Mouse (Mus musculus) CH12.LX (cell line): Measurements from ENCODE around the gene Aaed1. TPM values are rescaled to one million over a fixed set of nuclear protein-coding genes. Genes with fewer than 3 reads are reported as not detected.
A peak's percentile ranks its signal among the peaks of the same experiment; 100 is the strongest.

ENCODE experiments used
- DNase-seq: peaks from one replicate; pipeline ENCODE4 v3.0.0-alpha.2; 2013; ENCODE audit errors: extremely low read depth
- H3K27ac ChIP-seq: 2 replicates; pipeline ENCODE4 v1.5.1; 2012; ENCODE audit warnings: low read depth, mild to moderate bottlenecking, control low read depth, moderate library complexity; ENCODE audit not compliant: insufficient read depth
- H3K27me3 ChIP-seq: replicated peaks from 2 replicates; pipeline ENCODE3; 2012; ENCODE audit warnings: inconsistent platforms
- H3K36me3 ChIP-seq, 2 experiments: replicated peaks in 1 of 2; 2 replicates each; pipeline versions ENCODE3 to v1.6.1; 2012; ENCODE audit warnings: inconsistent platforms in 1 of 2, low read length in 1 of 2, mild to moderate bottlenecking in 1 of 2, mixed read lengths in 1 of 2, moderate library complexity in 1 of 2; ENCODE audit not compliant: control insufficient read depth in 1 of 2, insufficient read depth in 1 of 2
- H3K4me1 ChIP-seq, 2 experiments: 2 replicates each; pipeline ENCODE4 v1.6.1; 2012; ENCODE audit warnings: inconsistent platforms in 1 of 2, moderate library complexity in 1 of 2; ENCODE audit not compliant: insufficient read depth in 2 of 2, control insufficient read depth in 1 of 2
- H3K4me2 ChIP-seq: 2 replicates; pipeline ENCODE4 v1.6.1; 2012; ENCODE audit warnings: low read depth, mild to moderate bottlenecking, control low read depth; ENCODE audit not compliant: poor library complexity, insufficient read depth, severe bottlenecking
- H3K4me3 ChIP-seq, 3 experiments: fragments of 150-350 bp in 1 of 3; sonication (generic) in 1 of 3; replicated peaks in 1 of 3; 2 replicates each; pipeline versions ENCODE3 to v1.5.1; 2011 to 2012; ENCODE audit warnings: low read depth in 2 of 3, low read length in 2 of 3, mild to moderate bottlenecking in 2 of 3, moderate library complexity in 2 of 3, control low read depth in 1 of 3, improper control_type of control experiment in 1 of 3, inconsistent platforms in 1 of 3, mixed read lengths in 1 of 3; ENCODE audit not compliant: poor library complexity in 1 of 3
- H3K79me2 ChIP-seq: replicated peaks from 2 replicates; pipeline ENCODE4 v1.6.1; 2012; ENCODE audit warnings: mild to moderate bottlenecking, moderate library complexity; ENCODE audit not compliant: control insufficient read depth, poor library complexity, insufficient read depth, severe bottlenecking; ENCODE audit errors: extremely low read depth
- H3K9ac ChIP-seq: 2 replicates; pipeline ENCODE4 v1.6.1; 2012; ENCODE audit warnings: low read depth, mild to moderate bottlenecking, control low read depth, moderate library complexity; ENCODE audit not compliant: insufficient read depth
- H3K9me3 ChIP-seq: replicated peaks from 2 replicates; pipeline ENCODE3; 2012; ENCODE audit warnings: low read length, inconsistent platforms, mixed read lengths
- BHLHE40 ChIP-seq: IDR thresholded peaks from 2 replicates; pipeline ENCODE4 v1.6.1; 2011; ENCODE audit warnings: mild to moderate bottlenecking, low read depth, low read length, improper control_type of control experiment
- CHD2 ChIP-seq: IDR thresholded peaks from 2 replicates; pipeline ENCODE4 v1.6.1; 2011; ENCODE audit warnings: low read length, improper control_type of control experiment
- CTCF ChIP-seq, 2 experiments: IDR thresholded peaks in 1 of 2; conservative IDR thresholded peaks in 1 of 2; 2 replicates each; pipeline ENCODE4 v1.5.1; 2011 to 2012; ENCODE audit warnings: low read depth in 2 of 2, low read length in 2 of 2, improper control_type of control experiment in 1 of 2, inconsistent platforms in 1 of 2, mild to moderate bottlenecking in 1 of 2, moderate library complexity in 1 of 2
- ELF1 ChIP-seq: IDR thresholded peaks from 2 replicates; pipeline ENCODE4 v1.6.1; 2014; ENCODE audit warnings: low read depth, mild to moderate bottlenecking, inconsistent platforms, low read length, improper control_type of control experiment
- ETS1 ChIP-seq: conservative IDR thresholded peaks from 2 replicates; pipeline ENCODE4 v1.6.1; 2012; ENCODE audit warnings: low read depth, mild to moderate bottlenecking, inconsistent platforms, low read length, improper control_type of control experiment, moderate library complexity
- MYC ChIP-seq: IDR thresholded peaks from 2 replicates; pipeline ENCODE4 v1.6.1; 2011; ENCODE audit warnings: low read depth, mild to moderate bottlenecking, improper control_type of control experiment, low read length
- NELFE ChIP-seq: IDR thresholded peaks from 2 replicates; pipeline ENCODE4 v1.6.1; 2011; ENCODE audit warnings: low read depth, low read length, improper control_type of control experiment
- PAX5 ChIP-seq: IDR thresholded peaks from 2 replicates; pipeline ENCODE4 v1.6.1; 2012; ENCODE audit warnings: low read length, inconsistent platforms, mixed read lengths
- RAD21 ChIP-seq: IDR thresholded peaks from 2 replicates; pipeline ENCODE4 v1.6.1; 2011; ENCODE audit warnings: low read depth, mild to moderate bottlenecking, low read length, improper control_type of control experiment, moderate library complexity
- SIN3A ChIP-seq: IDR thresholded peaks from 2 replicates; pipeline ENCODE4 v1.6.1; 2012; ENCODE audit warnings: low read length, improper control_type of control experiment, inconsistent platforms
- SMC3 ChIP-seq: IDR thresholded peaks from 2 replicates; pipeline ENCODE4 v1.6.1; 2011; ENCODE audit warnings: low read depth, low read length, improper control_type of control experiment
- TCF12 ChIP-seq: IDR thresholded peaks from 2 replicates; pipeline ENCODE4 v1.6.1; 2014; ENCODE audit warnings: low read depth, mild to moderate bottlenecking, inconsistent platforms, low read length, improper control_type of control experiment
- dilution Hi-C: fragments of 300-500 bp; cut with MboI; formaldehyde crosslinking; loops from 2 replicates; pipeline ENCODE4 v1.14.3; 2020; ENCODE audit warnings: low sequenced_read_pairs; ENCODE audit not compliant: extremely low pct_unique_long_range_greater_than_20kb, extremely low pct_ligation_motif_present
- in situ Hi-C: fragments of 300-500 bp; cut with MboI; formaldehyde crosslinking; loops from 3 replicates; pipeline ENCODE4 v1.14.3; 2019; ENCODE audit warnings: low sequenced_read_pairs, low pct_ligation_motif_present, low pct_unique_long_range_greater_than_20kb, mixed read lengths
- polyA plus RNA-seq: library from polyadenylated mRNA; unstranded; fragments of >175 nt; gene quantifications from 2 replicates; pipeline ENCODE4 v1.2.1, GENCODE M21; 2012; ENCODE audit warnings: low read depth; ENCODE audit not compliant: insufficient read length
- total RNA-seq, 2 experiments: library from RNA; depleted of rRNA; stranded (reverse); fragments of 300-350 nt in 1 of 2; fragments of >200 nt in 1 of 2; gene quantifications; 2 replicates each; pipeline ENCODE4 v1.2.3; 2012 to 2014

The Aaed1 gene
- total and polyA plus RNA-seq, 3 experiments: 8.2 to 22.1 (median 12.2) TPM

DNA sequence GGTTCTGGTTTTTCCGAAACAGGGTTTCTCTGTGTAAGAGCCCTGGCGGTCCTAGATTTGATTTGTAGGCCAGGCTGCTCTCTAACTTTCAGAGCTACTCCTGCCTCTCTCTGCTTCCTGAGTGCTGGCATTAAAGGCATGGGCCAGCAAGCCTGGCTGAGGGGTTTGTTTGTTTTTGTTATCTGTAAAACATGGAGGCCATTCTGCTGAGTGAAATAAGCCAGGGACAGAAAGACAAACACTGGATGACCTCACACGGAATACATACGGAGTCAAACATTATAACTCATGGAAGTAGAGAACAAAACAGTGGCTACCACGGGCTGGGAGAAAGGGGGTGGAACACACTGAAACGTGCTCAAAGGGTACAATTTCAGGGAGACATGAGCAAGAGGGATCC lies 1.9 kb downstream of the Aaed1 start:
- peaks cover 2% of the 10 kb centered on the region for H3K27me3 ChIP-seq
- H3K9me3 ChIP-seq: no peaks in the 10 kb centered on the region
- H3K4me3 ChIP-seq: no peak overlapping the region
- dilution Hi-C loops: no loop called here
- H3K27ac ChIP-seq: no peak overlapping the region
- no peak overlapping the region for H3K9ac ChIP-seq
- no peak for TF ChIP-seq ELF1
- TF ChIP-seq NELFE: no peak
- TF ChIP-seq MYC: no peak
- no peak for TF ChIP-seq CHD2
- TF ChIP-seq PAX5: no peak
- TF ChIP-seq SIN3A: no peak
- no peak for TF ChIP-seq SMC3
- no peak overlapping the region for H3K4me2 ChIP-seq
- peaks cover 9 to 45% of the 10 kb centered on the region in 2 experiments for H3K4me1 ChIP-seq
- peaks cover 12 to 19% of the 10 kb centered on the region in 2 experiments for H3K36me3 ChIP-seq
- no peak for DNase-seq
- no peaks in the 10 kb centered on the region for H3K79me2 ChIP-seq
- in situ Hi-C loops: loop anchor here (5.0 to 10.0 kb wide), 2 partner anchors 63 to 126 kb away; no protein-coding TSS in a partner anchor

DNA sequence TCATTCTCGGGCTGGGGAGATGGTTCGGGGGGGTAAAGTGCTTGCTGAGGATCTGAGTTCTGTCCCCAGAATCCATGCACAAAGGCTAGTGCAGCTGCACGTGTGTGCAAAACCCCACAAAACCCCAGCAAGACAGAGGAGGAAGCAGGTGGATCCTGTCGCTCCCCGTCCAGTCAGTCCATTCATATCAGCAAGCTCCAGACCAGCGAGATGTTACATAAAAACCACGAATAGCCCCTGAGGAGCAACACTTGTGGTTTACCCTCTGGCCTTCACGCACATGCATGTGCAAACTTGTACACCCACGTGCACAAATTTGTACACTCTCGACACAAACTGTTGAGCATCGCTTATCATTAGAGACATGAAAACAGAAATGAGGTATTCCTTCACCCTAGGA lies 2.7 kb downstream of the Aaed1 start:
- Histone ChIP-seq H3K9me3 (no peaks in the 10 kb centered on the region), H3K9ac (no peak overlapping the region), H3K79me2 (no peaks in the 10 kb centered on the region), H3K4me3 (no peak overlapping the region), H3K27ac (no peak overlapping the region), H3K4me2 (no peak overlapping the region), H3K4me1 (peaks cover 9 to 45% of the 10 kb centered on the region in 2 experiments), H3K27me3 (peaks cover 2% of the 10 kb centered on the region), H3K36me3 (peaks cover 12 to 23% of the 10 kb centered on the region in 2 experiments)
- TF ChIP-seq TCF12: 0 out of 2 replicates have a peak, but pooled peaks have one; percentile 11
- no peak for TF ChIP-seq ETS1
- TF ChIP-seq BHLHE40: peak; percentile 79
- no peak for DNase-seq
- dilution Hi-C loops (no loop called here), in situ Hi-C loops (loop anchor here (5.0 to 10.0 kb wide), 2 partner anchors 63 to 125 kb away; no protein-coding TSS in a partner anchor)

DNA sequence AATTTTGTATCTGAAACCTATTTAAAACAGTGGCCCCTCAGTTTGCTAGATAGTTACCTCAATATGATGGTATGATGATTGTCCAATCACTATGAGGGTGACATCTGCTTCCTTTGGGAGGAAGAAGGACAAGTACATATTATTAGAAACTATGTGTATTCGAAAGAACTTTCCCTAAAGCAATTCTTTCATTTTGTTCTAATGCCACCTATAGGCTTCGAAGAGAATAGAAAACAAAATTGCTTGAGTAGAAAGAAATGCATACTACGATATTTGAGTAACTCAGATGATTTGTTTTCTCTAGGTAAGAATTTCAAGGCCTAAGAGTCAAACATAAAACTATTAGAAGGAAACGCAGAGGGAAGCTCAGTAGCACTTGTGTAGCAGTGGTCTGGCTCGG lies 3.5 kb downstream of the Aaed1 start:
- Histone ChIP-seq H3K4me2 (no peak overlapping the region), H3K27ac (no peak overlapping the region), H3K79me2 (no peaks in the 10 kb centered on the region), H3K4me3 (no peak overlapping the region), H3K27me3 (peaks cover 1% of the 10 kb centered on the region), H3K4me1 (peaks cover 9 to 45% of the 10 kb centered on the region in 2 experiments), H3K36me3 (peaks cover 18 to 30% of the 10 kb centered on the region in 2 experiments), H3K9ac (no peak overlapping the region), H3K9me3 (no peaks in the 10 kb centered on the region)
- dilution Hi-C loops (no loop called here), in situ Hi-C loops (no loop called here)
- no peak for DNase-seq
- TF ChIP-seq CTCF (conservative IDR thresholded peaks at IDR 0.05 in 1 of 2, IDR thresholded peaks at IDR 0.05 in 1 of 2; ENCODE audit: low read depth in 2 of 2, low read length in 2 of 2) (peak in 1 of 2 experiments; percentile 65; a peak in 2 of 4 replicates), SIN3A (no peak), SMC3 (0 out of 2 replicates have a peak, but pooled peaks have one; percentile 24), RAD21 (peak; percentile 64)
